Mouse (Mus musculus) ES-Bruce4 (cell line): ENCODE measurements around the gene Ctrc.

Experiments
- CTCF ChIP-seq: IDR thresholded peaks from one replicate; pipeline ENCODE4 v1.8.1; 2011; ENCODE audit warnings: low read depth, low read length
- EP300 ChIP-seq: IDR thresholded peaks from 2 replicates; pipeline ENCODE4 v1.6.1; 2011; ENCODE audit warnings: low read depth, low read length; ENCODE audit not compliant: insufficient read depth
- POLR2A ChIP-seq: IDR thresholded peaks from one replicate; pipeline ENCODE4 v1.8.1; 2011; ENCODE audit warnings: low read length; ENCODE audit not compliant: insufficient read depth

- TF ChIP-seq POLR2A (no peak), CTCF (no peak), EP300 (no peak)
These were observed 40.3 kb upstream of the Ctrc start for GRCm38 (mm10) chr4:141886385-141886968.
